Mouse (Mus musculus) CD4-positive, CD25-positive, alpha-beta regulatory T cell, adult 2 months (primary cell): ENCODE measurements around the gene Trim72.
"Not testable (repeated sequence)": the region's sequence is repeated elsewhere in the genome, so short reads cannot be mapped to it uniquely, and the experiment has no call there.

Source experiments
- DNase-seq: peaks from one replicate; pipeline ENCODE4 v3.0.0-alpha.2; 2012; ENCODE audit warnings: low read depth, low spot score

Trim72 gene

DNA sequence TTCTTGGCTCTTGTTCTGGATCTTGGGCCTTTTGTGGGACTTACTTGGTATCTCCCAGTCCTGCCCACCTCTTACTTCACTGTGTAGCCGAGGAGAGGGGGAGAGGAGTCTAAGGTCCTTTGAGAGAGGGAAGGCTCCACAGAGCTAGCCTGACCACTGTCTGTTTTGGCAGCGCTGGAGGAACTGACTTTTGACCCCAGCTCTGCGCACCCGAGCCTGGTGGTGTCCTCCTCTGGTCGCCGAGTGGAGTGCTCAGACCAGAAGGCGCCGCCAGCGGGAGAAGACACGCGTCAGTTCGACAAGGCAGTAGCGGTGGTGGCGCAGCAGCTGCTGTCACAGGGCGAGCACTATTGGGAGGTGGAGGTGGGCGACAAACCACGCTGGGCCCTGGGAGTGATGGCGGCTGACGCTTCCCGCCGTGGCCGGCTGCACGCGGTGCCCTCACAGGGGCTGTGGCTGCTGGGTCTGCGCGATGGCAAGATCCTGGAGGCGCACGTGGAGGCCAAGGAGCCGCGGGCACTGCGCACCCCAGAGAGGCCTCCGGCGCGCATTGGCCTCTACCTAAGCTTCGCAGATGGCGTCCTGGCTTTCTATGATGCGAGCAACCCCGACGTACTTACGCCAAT, 6.1 kb downstream of the Trim72 start:
- DNase-seq, result no peak

DNA sequence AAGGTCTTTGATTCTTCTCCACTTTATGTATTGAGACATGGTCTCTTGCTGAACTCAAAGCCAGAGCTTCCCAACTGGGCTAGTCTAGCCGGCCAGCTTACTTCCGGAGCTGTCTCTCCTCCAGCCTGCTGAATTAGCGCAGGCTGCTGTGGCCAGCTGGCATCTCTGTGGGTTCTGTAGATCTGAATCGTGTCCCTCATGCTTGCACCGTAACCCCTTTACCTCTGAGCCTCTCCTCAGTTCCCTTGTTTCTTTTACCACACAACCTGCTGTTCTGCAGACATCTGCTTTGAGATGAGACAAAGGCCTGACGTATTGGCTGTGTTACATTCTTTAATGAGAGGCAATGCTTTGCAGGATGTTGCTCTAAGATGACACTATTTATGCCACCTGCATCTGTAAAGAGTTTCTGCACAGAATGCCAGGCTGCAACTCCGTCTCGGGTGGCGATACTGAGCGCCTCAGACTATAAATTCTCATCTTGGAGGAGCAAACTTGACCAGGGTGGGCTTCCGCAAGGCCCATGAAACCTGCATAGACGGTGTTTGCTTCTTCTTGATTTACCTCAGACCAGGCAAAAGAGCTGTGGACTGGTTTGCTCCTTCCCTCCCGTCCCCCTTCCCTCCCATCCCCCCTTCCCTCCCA, 8.5 kb downstream of the Trim72 start:
- DNase-seq, result no peak

DNA sequence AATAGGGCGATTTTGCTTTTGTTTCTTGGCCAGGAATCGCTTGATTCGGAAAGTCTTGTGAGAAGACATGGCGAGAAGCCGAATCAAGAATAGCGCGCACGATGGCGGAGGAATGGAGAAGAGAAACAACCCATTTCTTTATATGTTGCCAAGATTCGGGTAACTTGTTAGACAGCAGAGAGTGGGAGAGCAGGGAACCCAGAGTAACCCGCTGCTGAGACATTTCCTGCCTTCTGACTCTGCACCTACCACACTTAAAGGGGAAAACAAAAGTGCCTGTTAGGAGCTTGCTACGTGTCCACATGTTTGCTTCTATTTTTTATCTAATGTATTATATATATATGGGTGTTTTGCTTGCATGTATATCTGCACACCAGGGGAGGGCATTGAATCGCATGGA, 9.4 kb downstream of the Trim72 start:
- DNase-seq, result no peak

DNA sequence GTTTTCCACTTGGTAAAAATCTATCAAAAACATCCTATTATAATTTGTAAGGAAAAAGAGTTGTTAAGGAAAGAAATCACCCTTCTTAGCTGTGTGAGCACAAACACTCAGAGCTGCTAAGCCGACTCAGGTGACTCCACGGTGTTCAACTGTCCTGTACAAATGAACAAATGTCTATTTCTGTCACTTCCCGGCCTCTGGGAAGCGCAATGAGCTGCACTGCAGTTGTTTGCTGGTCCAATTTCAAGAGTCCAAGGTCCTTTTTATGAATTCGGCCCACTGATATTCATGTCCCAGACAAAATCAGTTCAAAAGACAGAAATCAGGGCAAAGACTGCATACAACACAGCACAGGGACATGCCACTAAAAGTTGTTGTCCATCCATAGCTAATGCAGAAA, 12.4 kb downstream of the Trim72 start:
- DNase-seq, result not testable (repeated sequence)

DNA sequence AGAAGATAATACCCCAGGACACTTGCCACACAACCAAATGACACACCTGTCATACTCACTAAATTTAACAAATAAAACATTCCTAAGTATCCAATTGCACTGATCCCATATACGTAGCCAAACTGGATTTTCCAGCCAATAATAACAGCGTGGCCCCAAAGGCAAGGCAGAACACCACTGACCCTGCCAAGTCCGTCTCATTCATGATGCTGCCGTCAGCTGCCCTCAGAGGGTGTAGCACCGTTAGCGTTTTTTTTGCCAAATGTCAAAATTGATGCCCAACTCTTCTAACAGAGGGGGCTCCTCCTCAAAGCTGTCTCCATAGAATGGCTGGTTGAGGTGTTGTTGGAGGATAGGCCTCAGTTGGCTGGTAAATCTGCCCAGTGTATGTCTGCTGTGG, 12.9 kb downstream of the Trim72 start:
- DNase-seq, result no peak

DNA sequence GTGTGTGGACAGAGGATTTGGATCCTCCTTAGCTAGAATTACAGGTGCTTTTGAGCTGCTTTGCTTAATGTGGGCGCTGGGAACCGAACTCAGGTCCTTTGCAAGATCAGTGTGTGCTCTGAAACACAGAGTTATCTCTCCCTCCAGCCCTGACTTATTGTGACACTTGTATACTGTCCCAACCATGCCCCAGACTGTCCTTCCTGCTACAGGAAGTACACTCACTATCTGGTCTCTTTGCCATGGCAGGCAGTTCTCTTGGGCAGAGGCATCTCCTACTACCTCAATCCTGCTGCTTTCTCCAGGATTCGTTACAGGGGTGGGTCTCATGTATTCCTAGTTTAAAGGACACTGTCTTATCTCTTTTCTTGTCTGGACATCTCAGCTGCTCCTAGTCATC, 14.5 kb downstream of the Trim72 start:
- no peak for DNase-seq

DNA sequence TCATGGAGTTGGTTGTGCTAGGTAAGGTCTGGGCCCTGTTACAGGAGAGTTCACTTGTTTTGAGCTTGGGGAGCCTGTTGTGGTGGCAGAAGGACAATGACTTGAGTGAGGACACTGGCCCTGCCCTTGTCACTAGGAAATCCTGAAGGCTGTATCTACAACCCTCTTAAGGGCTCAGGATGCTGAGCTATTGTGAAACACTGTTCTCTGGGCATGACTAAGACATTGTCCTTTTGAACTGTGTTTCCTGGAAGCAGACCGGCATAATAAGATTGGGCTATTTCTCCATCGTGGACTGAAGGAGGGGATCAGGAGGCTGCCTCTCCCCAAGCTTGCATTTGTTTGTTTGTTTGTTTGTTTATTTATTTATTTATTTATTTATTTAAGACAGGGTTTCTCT, 15.4 kb downstream of the Trim72 start:
- DNase-seq, result no peak

DNA sequence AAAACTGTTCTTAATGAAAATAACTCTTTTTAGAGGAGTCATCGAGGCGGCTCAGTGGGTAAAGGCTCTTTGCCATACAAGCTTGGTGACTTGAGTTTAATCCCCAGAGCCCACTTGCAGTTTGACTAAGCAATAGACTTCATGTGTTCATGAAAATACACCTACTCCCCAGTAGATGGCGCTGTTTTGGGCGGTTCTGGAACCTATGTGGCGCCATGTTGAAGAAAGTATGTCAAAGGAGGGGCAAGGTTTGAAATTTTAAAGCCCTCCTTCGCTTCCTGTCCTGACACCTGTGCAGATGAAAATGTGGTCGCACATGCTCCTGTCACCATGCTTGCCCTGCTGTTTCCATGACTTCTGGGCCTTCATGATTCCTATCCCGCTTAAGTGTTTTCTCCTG, 19.2 kb downstream of the Trim72 start:
- DNase-seq, result peak; percentile 51

DNA sequence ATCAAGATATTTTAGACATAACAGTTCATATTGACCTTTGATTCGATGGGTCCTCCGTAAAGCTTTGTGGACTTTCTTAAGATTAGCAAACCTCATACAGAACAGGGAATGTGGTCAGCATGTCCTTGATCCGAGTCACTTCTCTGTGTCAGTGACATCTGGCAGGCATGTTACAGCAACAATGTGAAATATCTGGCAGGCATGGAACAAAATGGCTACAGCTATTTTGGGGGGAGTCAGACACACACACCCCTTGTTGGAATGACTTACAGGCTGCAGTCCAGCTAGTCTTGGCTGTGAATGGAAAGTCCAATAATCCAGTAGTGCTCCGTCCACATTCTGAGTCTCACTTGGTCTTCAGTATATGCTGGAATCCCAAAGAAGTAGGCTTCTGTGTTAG, 19.8 kb downstream of the Trim72 start:
- DNase-seq, result no peak

DNA sequence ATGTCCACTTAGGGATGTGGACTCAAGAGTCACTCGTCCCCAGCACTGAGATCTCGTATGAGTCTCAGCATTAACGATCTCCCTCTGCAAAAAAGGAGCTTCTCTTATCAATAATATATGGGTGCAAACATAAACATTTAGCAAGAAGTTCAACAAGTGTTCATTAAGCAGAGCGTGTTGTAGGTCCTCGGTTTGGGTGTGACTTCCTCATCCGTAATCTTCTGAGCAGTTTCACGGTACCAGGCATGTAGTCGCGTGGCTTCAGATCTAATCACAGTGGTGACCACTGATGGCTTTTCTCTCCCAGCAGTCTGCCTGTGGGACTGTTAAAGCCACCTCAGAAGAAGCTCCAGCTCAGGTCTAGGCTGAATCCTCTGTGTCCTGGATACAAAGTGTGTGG, 20.6 kb downstream of the Trim72 start:
- no peak for DNase-seq

DNA sequence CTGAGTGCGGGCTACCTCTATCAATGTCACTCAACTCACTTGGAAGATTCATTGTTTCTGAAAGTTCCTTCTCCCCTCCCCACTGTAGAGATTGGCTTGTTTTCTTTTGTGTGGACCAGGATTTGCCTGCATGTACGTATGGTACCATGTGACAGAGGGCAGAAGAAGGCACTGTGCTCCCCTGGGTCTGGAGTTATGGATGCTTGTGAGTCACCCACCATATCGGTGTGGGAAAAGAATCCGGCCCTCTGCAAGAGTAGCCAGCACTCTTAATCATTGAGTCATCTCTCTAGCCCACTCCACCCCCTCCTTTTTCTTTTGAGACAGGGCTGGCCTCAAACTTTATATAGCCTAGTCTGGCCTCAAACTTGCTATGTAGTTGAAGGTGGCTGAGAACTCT, 21.2 kb downstream of the Trim72 start:
- no peak for DNase-seq

DNA sequence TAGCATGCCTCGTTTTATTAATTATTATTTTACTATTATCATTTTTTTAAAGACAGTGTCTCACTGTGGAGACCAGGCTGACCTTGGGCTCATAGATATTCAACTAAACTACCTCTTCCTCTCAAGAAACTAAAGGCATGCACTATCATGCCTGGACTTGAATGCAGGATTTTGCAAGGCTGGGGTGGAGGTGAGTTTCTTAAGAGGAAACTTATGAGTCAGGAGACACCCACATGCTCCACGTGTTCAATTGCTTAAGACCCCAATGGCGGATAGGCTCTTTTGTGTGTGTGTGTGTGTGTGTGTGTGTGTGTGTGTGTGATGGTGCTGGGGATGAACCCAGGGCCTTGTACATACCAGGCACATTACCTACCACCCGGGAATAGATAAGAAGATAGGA, 21.6 kb downstream of the Trim72 start:
- no peak for DNase-seq

DNA sequence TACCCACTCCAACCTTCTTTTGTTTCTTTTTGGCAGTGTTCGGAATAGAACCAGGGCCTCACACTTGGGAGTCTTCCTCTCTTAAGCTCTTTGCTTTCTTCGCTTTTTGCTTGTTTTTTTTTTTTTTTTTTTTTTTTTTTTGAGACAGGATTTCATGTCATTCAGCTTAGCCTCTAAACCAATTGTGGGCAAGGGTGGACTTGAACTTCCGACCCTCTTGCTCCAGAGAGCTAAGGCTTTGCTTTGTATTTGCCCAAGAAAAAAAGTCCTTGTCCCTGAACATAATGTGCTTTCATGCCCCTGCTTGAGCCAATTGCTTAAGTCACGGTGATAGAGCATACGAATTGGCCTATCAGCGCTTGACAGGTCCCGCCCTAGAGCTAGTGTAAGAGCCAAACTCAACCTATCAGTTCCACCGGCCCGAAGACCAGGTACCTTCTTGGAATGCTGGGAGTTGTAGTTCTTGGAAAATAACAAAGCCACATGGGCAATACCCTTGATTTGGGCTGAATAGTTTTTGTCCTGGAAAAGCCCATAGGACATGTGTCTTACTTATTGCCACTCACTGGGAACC, 27.7 kb downstream of the Trim72 start:
- DNase-seq, result no peak

DNA sequence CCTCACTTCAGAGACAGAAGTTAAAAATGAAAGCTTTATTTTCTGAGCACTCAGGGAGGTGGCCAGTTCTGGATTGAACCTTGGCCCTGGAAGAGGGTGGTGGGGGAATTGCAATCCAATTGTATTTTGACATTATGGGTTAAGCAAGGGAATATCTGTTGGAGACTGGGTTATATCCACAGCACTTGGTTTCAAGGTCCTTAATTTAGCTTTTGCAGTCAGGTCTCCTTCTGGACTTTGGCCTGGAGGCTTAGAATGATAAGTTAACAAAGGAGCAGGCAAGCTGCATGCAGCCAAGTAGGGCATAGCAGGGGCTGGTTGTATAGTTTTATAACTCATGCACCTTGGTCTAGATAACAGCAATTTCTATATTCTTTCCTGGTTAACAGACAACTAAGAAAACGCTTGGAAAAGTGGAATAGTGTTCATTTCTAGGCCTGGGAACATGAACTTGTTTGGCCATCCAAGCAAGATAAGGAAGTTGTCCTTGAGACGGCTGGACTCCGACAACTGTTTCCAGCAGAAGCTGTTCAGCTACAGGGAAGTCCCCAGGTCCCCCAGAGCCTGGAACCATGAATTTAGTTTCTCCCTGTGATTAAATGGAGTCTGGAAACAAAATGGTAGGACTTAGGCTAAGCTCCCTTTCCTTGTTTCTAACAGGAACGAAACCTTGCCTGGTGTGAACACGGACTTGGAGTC, 28.7 kb downstream of the Trim72 start:
- DNase-seq, result no peak

DNA sequence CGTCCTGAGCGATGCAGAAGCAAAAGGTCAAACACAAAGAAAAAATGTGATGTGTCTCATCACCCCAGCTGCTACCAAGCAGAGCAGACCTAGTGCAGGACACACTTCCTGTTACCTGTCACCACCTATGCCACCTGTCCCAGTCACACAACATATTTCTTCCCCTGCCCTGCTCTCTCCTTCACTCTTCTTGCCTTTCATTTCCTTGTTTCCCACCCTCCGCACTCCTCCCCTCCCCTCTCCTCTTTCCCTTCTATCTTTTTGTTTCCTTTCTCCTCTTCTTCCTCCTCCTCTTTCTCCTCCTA, 29.2 kb downstream of the Trim72 start:
- no peak for DNase-seq

DNA sequence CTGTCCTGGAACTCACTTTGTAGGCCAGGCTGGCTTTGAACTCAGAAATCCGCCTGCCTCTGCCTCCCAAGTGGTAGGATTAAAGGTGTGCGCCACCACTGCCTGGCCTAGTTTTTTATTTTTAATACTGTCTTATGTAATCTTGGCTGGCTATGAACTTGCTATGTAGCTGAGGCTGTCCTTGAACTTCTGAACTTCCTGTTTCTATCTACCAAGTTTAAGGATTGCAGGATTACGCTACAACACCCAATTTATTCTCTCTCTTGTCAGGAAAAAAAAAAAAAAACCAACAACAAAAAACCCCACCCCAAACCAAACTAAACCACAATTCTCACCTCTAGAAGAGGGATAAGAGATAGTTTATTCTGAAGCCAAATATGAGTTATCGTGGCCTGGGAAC, 29.9 kb downstream of the Trim72 start:
- DNase-seq, result no peak

DNA sequence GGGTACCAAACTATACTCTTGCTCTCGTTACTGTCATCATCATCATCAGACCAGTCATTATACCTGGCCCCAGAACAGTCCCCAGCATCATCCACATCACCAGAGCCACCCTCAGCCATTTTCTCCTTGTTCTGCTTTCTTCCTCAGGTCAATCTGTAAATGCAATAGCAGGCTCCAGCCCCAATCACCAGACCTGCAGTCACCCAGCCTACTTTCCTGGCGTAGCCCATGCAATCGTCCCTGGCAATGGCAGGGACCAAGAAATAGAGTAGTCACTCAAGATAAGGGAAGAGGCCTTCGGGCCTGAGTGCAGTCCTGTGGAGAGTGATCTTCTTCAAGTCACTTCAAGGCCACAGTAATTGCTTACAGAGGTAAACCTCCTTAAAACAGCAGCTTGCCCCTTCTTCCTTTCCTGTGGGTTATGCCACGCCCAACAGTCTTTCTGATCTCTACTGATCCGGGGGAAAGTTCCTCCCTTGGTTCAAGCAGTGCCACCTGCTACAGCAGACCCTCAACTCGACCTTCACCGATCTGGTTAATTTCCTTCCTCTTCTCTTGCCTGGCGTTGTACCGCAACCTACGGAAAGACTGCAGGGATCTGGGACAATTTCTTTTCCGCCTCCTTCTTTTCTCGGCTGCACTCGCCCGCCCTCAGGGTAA, 38.5 kb downstream of the Trim72 start:
- not testable (repeated sequence) for DNase-seq

DNA sequence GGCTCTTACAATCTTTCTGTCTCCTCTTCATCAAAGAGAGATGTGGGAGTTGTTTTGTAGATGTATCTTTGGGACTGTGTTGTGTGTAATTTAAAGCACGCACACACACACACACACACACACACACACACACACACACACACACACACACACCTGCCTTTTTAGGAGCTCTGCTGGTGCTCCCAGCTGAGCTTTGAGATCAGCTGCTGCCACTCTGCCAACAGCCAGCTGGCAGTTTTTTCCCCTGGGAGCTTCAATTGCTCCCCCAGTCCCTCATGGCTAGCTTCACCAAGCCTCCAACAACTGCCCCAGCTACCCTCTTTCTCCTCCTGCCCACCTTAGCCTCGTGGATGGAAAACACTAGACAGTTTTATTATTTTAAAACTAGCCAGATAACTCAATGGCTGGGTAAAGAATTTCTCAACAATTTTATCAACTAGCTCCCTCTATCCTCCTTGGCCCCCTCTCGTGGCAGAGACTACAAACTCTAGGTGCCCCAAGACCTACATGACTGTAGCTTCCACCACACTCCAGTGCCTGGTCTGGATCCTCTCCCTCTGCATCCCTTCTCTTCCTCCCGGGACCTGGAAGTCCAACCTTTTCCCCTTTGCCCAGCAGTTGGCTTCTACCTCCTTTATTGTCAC, 40.5 kb downstream of the Trim72 start:
- DNase-seq, result peak; percentile 18

DNA sequence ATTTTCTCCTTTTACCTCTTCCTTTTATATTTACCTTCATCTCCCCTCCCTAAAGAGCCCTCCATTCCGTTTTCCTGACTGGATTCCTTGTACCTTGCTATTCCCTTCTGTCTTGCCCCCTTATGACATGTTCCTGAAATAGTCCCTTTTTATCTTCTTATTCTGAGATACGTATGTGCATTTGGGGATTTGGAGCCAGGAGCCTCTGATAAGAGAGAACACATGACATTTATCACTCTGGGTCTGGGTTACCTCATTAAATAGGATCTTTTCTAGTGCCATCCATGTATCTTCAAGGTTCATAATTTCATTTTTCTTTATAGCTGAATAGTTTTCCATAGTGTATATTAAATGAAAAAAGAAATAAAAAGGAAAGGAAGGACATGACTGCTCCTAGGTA, 41.9 kb downstream of the Trim72 start:
- no peak for DNase-seq

DNA sequence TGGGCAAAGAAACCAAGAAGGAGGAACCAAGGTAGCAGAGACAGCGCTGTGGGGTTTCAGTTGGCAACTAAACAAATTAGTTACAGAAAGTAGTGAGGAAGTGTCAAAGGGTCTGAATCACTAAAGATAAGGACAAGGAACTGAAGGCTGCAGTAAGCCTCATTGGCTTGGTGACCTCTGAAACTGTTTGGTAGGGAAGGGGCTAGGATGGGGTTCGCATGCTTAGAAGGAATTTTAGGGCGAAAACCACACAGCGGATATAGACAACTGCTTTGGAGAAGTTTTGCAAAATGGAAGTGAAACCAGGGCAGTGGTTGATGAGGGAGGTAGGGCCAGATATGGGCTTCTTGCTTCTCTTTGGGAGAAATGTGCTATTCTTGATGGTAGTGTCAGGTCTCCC, 45.1 kb downstream of the Trim72 start:
- no peak for DNase-seq

DNA sequence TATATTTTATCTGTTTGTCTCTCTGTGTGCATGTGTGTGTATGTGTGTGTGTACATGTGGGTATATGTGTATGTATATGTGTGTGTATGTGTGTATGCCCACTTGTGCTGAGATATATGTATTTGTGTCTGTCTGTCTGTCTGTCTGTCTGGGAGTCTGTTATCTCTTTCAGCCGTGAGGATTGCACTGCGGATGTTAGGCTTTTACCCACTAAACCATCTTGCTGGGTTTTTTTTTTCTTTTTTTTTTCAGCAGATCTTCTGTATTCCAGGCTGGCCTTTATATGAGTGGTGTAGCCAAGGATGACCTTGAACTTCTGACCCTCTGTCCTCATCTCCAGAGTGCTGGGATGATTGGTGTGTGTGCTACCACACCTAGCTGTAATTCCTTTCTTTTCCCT, 45.5 kb downstream of the Trim72 start:
- no peak for DNase-seq

DNA sequence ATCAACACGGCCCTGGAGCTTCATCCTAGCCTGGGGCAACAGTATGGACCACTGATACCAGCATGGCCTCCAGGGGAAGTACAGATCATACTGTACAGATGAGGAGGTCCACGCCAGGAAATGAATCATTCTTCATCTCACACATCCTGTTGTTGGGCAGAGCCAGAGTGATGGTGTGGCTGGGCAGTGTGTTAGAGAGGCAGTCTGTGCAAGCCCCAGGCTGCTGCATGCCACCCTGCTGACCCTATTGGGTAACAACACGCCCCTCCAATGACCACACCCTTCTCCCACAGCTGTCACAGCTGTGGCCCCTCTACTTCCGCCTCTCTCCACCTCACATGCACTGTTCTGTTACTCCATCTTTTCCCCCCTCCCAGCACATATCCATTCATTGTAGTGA, 47.0 kb downstream of the Trim72 start:
- peak; percentile 34 for DNase-seq
